Mouse (Mus musculus): Measurements from ENCODE around the gene Ddc.

Ddc gene

GRCm38 (mm10) chr11:11777246-11777645 is 120.7 kb downstream of the Ddc start:
- DNase-seq: no peak

GRCm38 (mm10) chr11:11776822-11777174 is 121.1 kb downstream of the Ddc start:
- DNase-seq: no peak

GRCm38 (mm10) chr11:11776071-11776821 is 121.7 kb downstream of the Ddc start:
- no peak for DNase-seq

GRCm38 (mm10) chr11:11774893-11775292 is 123.1 kb downstream of the Ddc start:
- DNase-seq: no peak

- no peak for DNase-seq
Measured at GRCm38 (mm10) chr11:11774384-11774783, 123.6 kb downstream of the Ddc start.

GRCm38 (mm10) chr11:11772196-11772595 is 125.7 kb downstream of the Ddc start:
- DNase-seq: no peak

GRCm38 (mm10) chr11:11770691-11771090 is 127.3 kb downstream of the Ddc start:
- DNase-seq: no peak

- DNase-seq: no peak
Measured at GRCm38 (mm10) chr11:11769281-11769680, 128.7 kb downstream of the Ddc start.

- DNase-seq: no peak
Measured at GRCm38 (mm10) chr11:11768057-11768456, 129.9 kb downstream of the Ddc start.

GRCm38 (mm10) chr11:11766736-11767135 is 131.2 kb downstream of the Ddc start:
- no peak for DNase-seq

GRCm38 (mm10) chr11:11766105-11766504 is 131.8 kb downstream of the Ddc start:
- DNase-seq: no peak

- no peak for DNase-seq
Measured at GRCm38 (mm10) chr11:11765414-11765813, 132.5 kb downstream of the Ddc start.

Measured in right cerebral cortex, postnatal 25 days (tissue).